In the genomic region with DNA sequence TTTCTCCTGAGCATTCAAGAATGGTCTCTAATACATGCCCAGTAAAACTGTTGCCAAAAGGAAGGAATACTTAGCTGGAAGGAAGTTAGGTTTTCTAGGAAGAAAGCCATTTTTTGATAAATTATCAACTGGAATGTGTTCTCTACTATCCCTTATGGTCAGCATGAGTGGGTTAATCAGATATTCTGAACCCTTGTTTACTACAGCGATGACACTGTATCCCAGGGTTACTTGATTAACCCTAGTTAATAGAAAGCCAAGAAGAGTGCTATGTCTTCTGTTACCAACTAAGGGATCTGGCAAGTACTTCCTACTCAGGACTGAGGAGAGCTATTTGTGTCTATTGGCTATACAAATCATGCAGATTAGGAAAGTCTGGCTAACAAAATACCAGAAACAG, we compare ENCODE assay signal across 17 mouse cellular contexts.
"Had no signal": no experiment of that assay in that cellular context is flagged by ENCODE, and none has a peak within 500 bp of the region (broad histone marks: within the 10 kb centered on the region; RNA-seq: fewer than 3 reads in every experiment).

No protein-coding gene starts in this region.

- H3K4me1 ChIP-seq: lung, embryonic 15.5 days; megakaryocyte, embryonic 14.5 days; midbrain, embryonic 13.5 days; midbrain, embryonic 15.5 days; neural tube, embryonic 12.5 days; stomach, embryonic 15.5 days had no signal

- H3K27me3 ChIP-seq: lung, embryonic 15.5 days; megakaryocyte, embryonic 14.5 days; midbrain, embryonic 13.5 days; midbrain, embryonic 15.5 days; neural tube, embryonic 12.5 days; stomach, embryonic 15.5 days had no signal

- DNase-seq: lung, adult 2 months; lung, postnatal 14 days; lung, postnatal 36 days; right cerebral cortex, postnatal 14 days; thymus, adult 18-20 months; thymus, postnatal 14 days; thymus, postnatal 36 days had no signal

- H3K4me3 ChIP-seq: lung, embryonic 15.5 days; megakaryocyte, embryonic 14.5 days; midbrain, embryonic 13.5 days; midbrain, embryonic 15.5 days; neural tube, embryonic 12.5 days; stomach, embryonic 15.5 days had no signal

- H3K9me3 ChIP-seq: lung, embryonic 15.5 days; megakaryocyte, embryonic 14.5 days; midbrain, embryonic 13.5 days; midbrain, embryonic 15.5 days; neural tube, embryonic 12.5 days; stomach, embryonic 15.5 days had no signal

- H3K9ac ChIP-seq: lung, embryonic 15.5 days; midbrain, embryonic 13.5 days; midbrain, embryonic 15.5 days; neural tube, embryonic 12.5 days; stomach, embryonic 15.5 days had no signal

- H3K36me3 ChIP-seq: lung, embryonic 15.5 days; midbrain, embryonic 13.5 days; midbrain, embryonic 15.5 days; neural tube, embryonic 12.5 days; stomach, embryonic 15.5 days had no signal

- H3K27ac ChIP-seq: lung, embryonic 15.5 days; macrophage; midbrain, embryonic 13.5 days; midbrain, embryonic 15.5 days; neural tube, embryonic 12.5 days; stomach, embryonic 15.5 days; stomach, postnatal 0 days had no signal

- H3K4me2 ChIP-seq: lung, embryonic 15.5 days; midbrain, embryonic 11.5 days; midbrain, embryonic 13.5 days; midbrain, embryonic 15.5 days; neural tube, embryonic 12.5 days; stomach, embryonic 15.5 days had no signal

- ATAC-seq: lung, postnatal 0 days; midbrain, embryonic 13.5 days; midbrain, embryonic 15.5 days had no signal
